ENCODE assay signal across 16 mouse cellular contexts in the genomic region with DNA sequence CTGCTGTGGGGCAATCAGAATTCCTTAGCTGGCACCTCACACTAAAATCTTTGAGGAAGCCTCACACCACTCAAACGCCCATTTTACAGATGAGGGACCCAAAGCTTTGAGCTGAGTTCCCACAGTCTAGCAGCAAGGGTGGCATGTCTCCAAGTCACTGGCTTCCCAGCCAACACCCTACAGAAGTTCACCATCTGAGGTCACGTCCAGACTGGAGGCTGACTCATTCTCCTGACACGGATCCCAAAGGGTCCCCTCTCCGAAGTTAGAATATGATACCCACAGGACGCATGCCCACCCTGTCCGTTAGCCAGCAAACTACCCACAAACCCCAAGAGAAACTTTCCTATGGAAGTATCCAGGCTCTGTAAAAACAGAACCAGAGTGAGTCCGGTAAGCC. TPM values are rescaled to one million over a fixed set of nuclear protein-coding genes. Genes with fewer than 3 reads are reported as not detected.
DNase-seq lines count a peak whose midpoint lies in the region; TF ChIP-seq lines count a peak whose summit lies in the region.
"Had no signal": no experiment of that assay in that cellular context is flagged by ENCODE, and none has a peak within 500 bp of the region (broad histone marks: within the 10 kb centered on the region; RNA-seq: fewer than 3 reads in every experiment).

No protein-coding gene starts in this region.

- no peak overlapping the region for H3K4me2 ChIP-seq in CH12.LX (ENCODE audit: insufficient read depth, low read depth, poor library complexity, severe bottlenecking)
- H3K4me2 ChIP-seq: heart, embryonic 15.5 days; hindbrain, embryonic 15.5 days; neural tube, embryonic 12.5 days had no signal

- no peak for TF ChIP-seq EP300 in CH12.LX (IDR thresholded peaks at IDR 0.05; ENCODE audit: low read length)

- peaks cover 23% of the 10 kb centered on the region; the same call in 1 of the 2 replicates for H3K36me3 ChIP-seq in heart, embryonic 10.5 days
- peaks cover 30 to 51% of the 10 kb centered on the region in 2 experiments for H3K36me3 ChIP-seq in CH12.LX (replicated peaks in 1 of 2; ENCODE audit: control insufficient read depth in 1 of 2, insufficient read depth in 1 of 2, low read length in 1 of 2)
- H3K36me3 ChIP-seq: heart, embryonic 15.5 days; hindbrain, embryonic 15.5 days; neural tube, embryonic 12.5 days had no signal

- dilution Hi-C loops in CH12.LX (cut with MboI; ENCODE audit: extremely low pct_ligation_motif_present, extremely low pct_unique_long_range_greater_than_20kb, low sequenced_read_pairs), result no loop called here

- WGBS in heart, embryonic 10.5 days, result 80% methylated on average over 7 of the region's 7 CpGs

- no peak overlapping the region for H3K9ac ChIP-seq in CH12.LX (ENCODE audit: insufficient read depth, low read depth)
- H3K9ac ChIP-seq: heart, embryonic 15.5 days; hindbrain, embryonic 15.5 days; neural tube, embryonic 12.5 days had no signal

- H3K79me2 ChIP-seq in CH12.LX (replicated peaks; ENCODE audit: control insufficient read depth, extremely low read depth, insufficient read depth, poor library complexity, severe bottlenecking), result peaks cover 2% of the 10 kb centered on the region; the same call in 1 of the 2 replicates

- peak overlapping the region; percentile 31; the same call in 1 of the 2 replicates for H3K27ac ChIP-seq in heart, embryonic 10.5 days
- H3K27ac ChIP-seq in CH12.LX (ENCODE audit: insufficient read depth, low read depth), result no peak overlapping the region
- H3K27ac ChIP-seq: hindbrain, embryonic 15.5 days; neural tube, embryonic 12.5 days had no signal

- intact Hi-C loops in heart, postnatal 25 days (cut with DNase I), result loop anchor here (5.0 kb wide), 1 partner anchor 110 kb away; a partner anchor contains a TSS

- TF ChIP-seq CTCF in CH12.LX (conservative IDR thresholded peaks at IDR 0.05 in 1 of 2, IDR thresholded peaks at IDR 0.05 in 1 of 2; ENCODE audit: low read depth in 2 of 2, low read length in 2 of 2), result no peak

- H3K9me3 ChIP-seq in heart, embryonic 10.5 days, result no peaks in the 10 kb centered on the region
- no peaks in the 10 kb centered on the region for H3K9me3 ChIP-seq in CH12.LX (replicated peaks; ENCODE audit: low read length)
- H3K9me3 ChIP-seq: heart, embryonic 15.5 days; hindbrain, embryonic 15.5 days; megakaryocyte, embryonic 14.5 days; neural tube, embryonic 12.5 days had no signal

- no peaks in the 10 kb centered on the region for H3K27me3 ChIP-seq in heart, embryonic 10.5 days (ENCODE audit: insufficient read depth, poor library complexity, severe bottlenecking)
- no peaks in the 10 kb centered on the region for H3K27me3 ChIP-seq in CH12.LX (replicated peaks)
- H3K27me3 ChIP-seq: heart, embryonic 15.5 days; hindbrain, embryonic 15.5 days; megakaryocyte, embryonic 14.5 days; neural tube, embryonic 12.5 days; Patski had no signal

- no peak for TF ChIP-seq POLR2A in CH12.LX (IDR thresholded peaks at IDR 0.05; ENCODE audit: low read depth, low read length)

- in situ Hi-C loops in CH12.LX (cut with MboI; ENCODE audit: low pct_ligation_motif_present, low pct_unique_long_range_greater_than_20kb, low sequenced_read_pairs), result no loop called here

- no peak for TF ChIP-seq RAD21 in CH12.LX (IDR thresholded peaks at IDR 0.05; ENCODE audit: low read depth, low read length)

- H3K4me1 ChIP-seq in heart, embryonic 10.5 days, result peaks cover 41% of the 10 kb centered on the region
- peaks cover 36 to 69% of the 10 kb centered on the region in 2 experiments for H3K4me1 ChIP-seq in CH12.LX (ENCODE audit: control insufficient read depth in 1 of 2, insufficient read depth in 2 of 2)

- H3K4me3 ChIP-seq in heart, embryonic 10.5 days, result no peak overlapping the region
- no peak overlapping the region for H3K4me3 ChIP-seq in CH12.LX (replicated peaks in 1 of 3; ENCODE audit: low read depth in 2 of 3, low read length in 2 of 3, poor library complexity in 1 of 3)
- H3K4me3 ChIP-seq: heart, embryonic 15.5 days; hindbrain, embryonic 15.5 days; left cerebral cortex, adult 2 months; megakaryocyte, embryonic 14.5 days; neural tube, embryonic 12.5 days had no signal

- no peak for DNase-seq in heart, embryonic 10.5 days (ENCODE audit: low spot score)
- no peak for DNase-seq in heart, adult 8-10 months (ENCODE audit: low spot score)
- peak; percentile 64 for DNase-seq in 3134 (ENCODE audit: extremely low read depth, insufficient read length, low spot score)
- no peak for DNase-seq in CH12.LX (ENCODE audit: extremely low read depth)
- peak; percentile 24 for DNase-seq in heart, postnatal 25 days (ENCODE audit: low spot score)
- no peak for DNase-seq in layer of hippocampus, adult 18-20 months (ENCODE audit: low spot score in 2 of 2)
- DNase-seq in frontal cortex, postnatal 25 days (ENCODE audit: low spot score in 2 of 2), result no peak
- DNase-seq in layer of hippocampus, adult 8-10 months (ENCODE audit: low spot score in 2 of 2), result no peak
- DNase-seq: cerebellum, adult 11-12 months; right cerebral cortex, postnatal 14 days had no signal

TF ChIP-seq in CH12.LX, 34 proteins besides CTCF, POLR2A, EP300 and RAD21:
- TF ChIP-seq SMC3 (IDR thresholded peaks at IDR 0.05; ENCODE audit: low read depth, low read length), result no peak
- peak; percentile 13; the same call in 1 of the 2 replicates for TF ChIP-seq ETS1 (conservative IDR thresholded peaks at IDR 0.05; ENCODE audit: low read depth, low read length)
- TF ChIP-seq USF1 (IDR thresholded peaks at IDR 0.05; ENCODE audit: low read depth, low read length), result no peak
TF ChIP-seq in CH12.LX: peak in this region for 1.

RNA-seq across cellular contexts. Expression of a gene that starts 39.1 kb away (rescaled TPM):
- polyA plus RNA-seq in heart, embryonic 10.5 days (2016; fragmentation: Nextera tagmentation; extraction: Ambion mirVana), result 23.6 and 25.9 TPM in 2 replicates
- 10 to 100 TPM; 32.0 to 37.6 (median 35.2) TPM for total RNA-seq in heart, adult 8-10 months (2022)
- total RNA-seq in CH12.LX (2012; rRNA removed), result 22.3 and 25.8 TPM in 2 replicates
- total RNA-seq in CH12.LX (2014; rRNA removed), result 20.1 and 25.3 TPM in 2 replicates
- 35.6 and 37.0 TPM in 2 replicates for polyA plus RNA-seq in CH12.LX (2012; ENCODE audit: insufficient read length, low read depth)
- total RNA-seq in heart, postnatal 25 days (2021), result 10 to 100 TPM; 45.1 to 48.7 TPM
- total RNA-seq in layer of hippocampus, adult 18-20 months (2021), result 1 to 10 TPM; 6.6 to 8.4 TPM
- 10 to 100 TPM in 2 of 4 experiments, 1 to 10 TPM in 2; 7.5 to 18.4 (median 12.0) TPM for total RNA-seq in layer of hippocampus, adult 8-10 months (2022)

Comparison
In these comparisons a context has a peak if more than half of its experiments do, and no peak if none do; other contexts are left out.
1. DNase-seq: peak in 3134 (single experiment) and heart, postnatal 25 days (single experiment); none in heart, embryonic 10.5 days (single experiment), heart, adult 8-10 months (single experiment), CH12.LX (single experiment), layer of hippocampus, adult 18-20 months (0 of 2), frontal cortex, postnatal 25 days (0 of 2) and layer of hippocampus, adult 8-10 months (0 of 2).